Mouse (Mus musculus): Measurements from ENCODE around the gene Nlrc4.

DNA sequence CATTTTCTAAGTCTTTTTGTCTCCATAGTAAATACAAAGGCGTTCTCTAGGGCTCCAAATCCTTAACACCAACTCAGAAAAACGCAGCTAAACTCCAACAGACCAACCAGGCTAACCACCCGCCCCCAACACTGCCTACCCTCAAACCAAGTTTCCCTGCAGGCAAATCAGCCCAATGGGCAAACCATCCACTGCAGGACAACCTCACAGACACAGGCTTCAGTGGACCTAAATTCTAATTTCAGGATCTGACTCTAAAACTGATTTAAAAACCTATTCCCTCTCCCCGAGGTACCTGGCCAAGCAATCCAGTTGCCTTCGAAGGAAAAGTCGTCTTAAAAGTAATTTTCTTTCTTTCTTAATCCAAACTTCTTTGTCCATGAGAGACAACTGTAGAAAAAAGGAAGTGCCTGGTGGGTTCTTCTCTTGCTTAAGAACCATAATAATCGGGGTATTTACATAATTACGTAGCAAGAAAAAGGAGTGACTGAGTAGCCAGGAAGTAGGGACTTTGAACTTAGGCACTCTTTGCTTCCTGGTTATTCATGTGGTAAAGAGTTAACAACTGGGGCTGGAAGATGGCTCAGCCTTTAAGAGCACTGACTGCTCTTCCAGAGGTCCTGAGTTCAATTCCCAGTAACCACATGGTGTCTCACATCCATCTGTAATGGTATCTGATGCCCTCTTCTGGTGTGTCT is at the start of gene Nlrc4:
- TF ChIP-seq CTCF (IDR thresholded peaks at IDR 0.05) (no peak), POLR2A (IDR thresholded peaks at IDR 0.05; ENCODE audit: insufficient read depth, low read depth, low read length) (no peak)

All from heart, adult 2 months (tissue).